Mouse (Mus musculus) embryo, embryonic 11 days (tissue): ENCODE results near the gene Ndufs5.

Source experiments
- DNase-seq: peaks from one replicate; pipeline ENCODE4 v3.0.0-alpha.2; 2015

Gene Ndufs5

GRCm38 (mm10) chr4:123687025-123687781, 30.8 kb downstream of the Ndufs5 start:
- DNase-seq = peak; percentile 75

- DNase-seq = peak; percentile 46
Measured at GRCm38 (mm10) chr4:123686368-123687024, 31.5 kb downstream of the Ndufs5 start.

- DNase-seq = no peak
Measured at GRCm38 (mm10) chr4:123685506-123686242, 32.3 kb downstream of the Ndufs5 start.

GRCm38 (mm10) chr4:123685046-123685445, 33.0 kb downstream of the Ndufs5 start:
- DNase-seq = no peak

- no peak for DNase-seq
Measured at GRCm38 (mm10) chr4:123684260-123684659, 33.7 kb downstream of the Ndufs5 start, which contains the start of gene Macf1. Gene Macf1, minus strand, starts transcription at chr4:123684360.

- DNase-seq = no peak
Measured at GRCm38 (mm10) chr4:123682291-123682690, 35.7 kb downstream of the Ndufs5 start.

- no peak for DNase-seq
Measured at GRCm38 (mm10) chr4:123680962-123681361, 37.0 kb downstream of the Ndufs5 start.

- peak; percentile 55 for DNase-seq
Measured at GRCm38 (mm10) chr4:123677060-123677804, 40.8 kb downstream of the Ndufs5 start.

GRCm38 (mm10) chr4:123670598-123670997, 47.4 kb downstream of the Ndufs5 start:
- peak; percentile 44 for DNase-seq

GRCm38 (mm10) chr4:123669696-123670095, 48.3 kb downstream of the Ndufs5 start:
- no peak for DNase-seq

- peak; percentile 88 for DNase-seq
Measured at GRCm38 (mm10) chr4:123667260-123667867, 50.6 kb downstream of the Ndufs5 start.

GRCm38 (mm10) chr4:123666517-123666916, 51.5 kb downstream of the Ndufs5 start:
- DNase-seq = no peak

GRCm38 (mm10) chr4:123665681-123666278, 52.2 kb downstream of the Ndufs5 start:
- DNase-seq = no peak

GRCm38 (mm10) chr4:123664951-123665661, 52.9 kb downstream of the Ndufs5 start:
- DNase-seq = peak; percentile 69

GRCm38 (mm10) chr4:123664021-123664950, 53.7 kb downstream of the Ndufs5 start:
- DNase-seq = peak; percentile 83

GRCm38 (mm10) chr4:123663688-123663965, 54.4 kb downstream of the Ndufs5 start:
- DNase-seq = peak; percentile 72

GRCm38 (mm10) chr4:123662914-123663687, 54.9 kb downstream of the Ndufs5 start:
- peak; percentile 70 for DNase-seq
